Mouse (Mus musculus) neural tube, embryonic 14.5 days (tissue): ENCODE results near the gene Fbxo8. TPM values are rescaled to one million over a fixed set of nuclear protein-coding genes. Genes with fewer than 3 reads are reported as not detected.
A peak's percentile ranks its signal among the peaks of the same experiment; 100 is the strongest.

Experiments used
- ATAC-seq: fragments of 200-750 bp; cut with Nextera tagmentation; 2 replicates; pipeline ENCODE4 v1.8.0; 2017; ENCODE audit warnings: low read depth, mild to moderate bottlenecking, moderate TSS enrichment, moderate library complexity
- H3K27ac ChIP-seq: fragments of 300-500 bp; sonication (generic); 2 replicates; pipeline ENCODE4 v1.5.1; 2014; ENCODE audit warnings: low read depth, mild to moderate bottlenecking, control low read depth, low read length, moderate library complexity, mixed read lengths
- H3K27me3 ChIP-seq: fragments of 300-500 bp; sonication (generic); 2 replicates; pipeline ENCODE4 v1.6.1; 2014; ENCODE audit warnings: low read length; ENCODE audit not compliant: control insufficient read depth, insufficient read depth
- H3K36me3 ChIP-seq: fragments of 300-500 bp; sonication (generic); 2 replicates; pipeline ENCODE4 v1.6.1; 2014; ENCODE audit warnings: low read length, mixed read lengths; ENCODE audit not compliant: control insufficient read depth, insufficient read depth
- H3K4me1 ChIP-seq: fragments of 300-500 bp; sonication (generic); 2 replicates; pipeline ENCODE4 v1.6.1; 2014; ENCODE audit warnings: low read length; ENCODE audit not compliant: control insufficient read depth, insufficient read depth
- H3K4me2 ChIP-seq: fragments of 300-500 bp; sonication (generic); 2 replicates; pipeline ENCODE4 v1.6.1; 2014; ENCODE audit warnings: mild to moderate bottlenecking, low read depth, low read length, control low read depth
- H3K4me3 ChIP-seq: fragments of 300-500 bp; sonication (generic); 2 replicates; pipeline ENCODE4 v1.5.1; 2014; ENCODE audit warnings: low read depth, low read length, control low read depth, mixed read lengths
- H3K9ac ChIP-seq: fragments of 300-500 bp; sonication (generic); replicated peaks from 2 replicates; pipeline ENCODE4 v1.6.1; 2014; ENCODE audit warnings: low read depth, mild to moderate bottlenecking, control low read depth, low read length, mixed read lengths
- H3K9me3 ChIP-seq: fragments of 300-500 bp; sonication (generic); 2 replicates; pipeline ENCODE4 v1.6.1; 2016; ENCODE audit warnings: low read length; ENCODE audit not compliant: control insufficient read depth
- WGBS: fragments of 180-500 bp; shearing (Covaris S2); extraction: QIAGEN DNeasy Blood & Tissue Kit; methylation state at CpG from one replicate; pipeline ENCODE4 v1.1.7; 2014; 5-methylcytosine and 5-hydroxymethylcytosine counted together
- polyA plus RNA-seq: library from polyadenylated mRNA; unstranded; fragments of >200 nt; fragmentation: Nextera tagmentation; extraction: Ambion mirVana; gene quantifications from 2 replicates; pipeline ENCODE4 v1.2.1, GENCODE M21; 2014

Fbxo8 gene
- polyA plus RNA-seq, 1 experiment from 2014 or later, result 55.0 TPM

DNA sequence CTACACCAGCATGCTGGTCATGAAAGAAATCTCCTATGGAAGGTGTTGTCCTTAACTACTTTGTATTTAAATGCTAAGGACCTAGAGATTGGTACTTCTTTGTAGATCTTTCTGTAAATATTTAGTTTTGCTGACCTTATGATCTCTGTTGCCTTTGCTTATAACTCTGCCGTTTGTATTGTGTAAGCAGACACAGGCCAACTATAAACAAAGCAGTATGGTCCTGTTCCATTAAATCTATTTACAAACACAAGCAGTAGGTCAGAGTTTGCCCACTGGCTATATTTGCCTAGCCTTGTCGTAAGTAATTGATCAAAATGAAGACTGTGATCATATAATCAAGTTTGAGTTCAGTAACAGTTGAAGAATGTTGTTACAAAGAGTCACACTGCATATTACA is 38.1 kb downstream of the Fbxo8 start:
- no peaks in the 10 kb centered on the region for H3K27me3 ChIP-seq
- H3K4me2 ChIP-seq, result no peak overlapping the region
- H3K9ac ChIP-seq, result no peak overlapping the region
- WGBS, result 79% methylated on average over 2 of the region's 2 CpGs
- no peak overlapping the region for H3K27ac ChIP-seq
- ATAC-seq, result no peak
- no peak overlapping the region for H3K4me3 ChIP-seq
- no peaks in the 10 kb centered on the region for H3K9me3 ChIP-seq
- no peaks in the 10 kb centered on the region for H3K4me1 ChIP-seq
- H3K36me3 ChIP-seq, result no peaks in the 10 kb centered on the region

DNA sequence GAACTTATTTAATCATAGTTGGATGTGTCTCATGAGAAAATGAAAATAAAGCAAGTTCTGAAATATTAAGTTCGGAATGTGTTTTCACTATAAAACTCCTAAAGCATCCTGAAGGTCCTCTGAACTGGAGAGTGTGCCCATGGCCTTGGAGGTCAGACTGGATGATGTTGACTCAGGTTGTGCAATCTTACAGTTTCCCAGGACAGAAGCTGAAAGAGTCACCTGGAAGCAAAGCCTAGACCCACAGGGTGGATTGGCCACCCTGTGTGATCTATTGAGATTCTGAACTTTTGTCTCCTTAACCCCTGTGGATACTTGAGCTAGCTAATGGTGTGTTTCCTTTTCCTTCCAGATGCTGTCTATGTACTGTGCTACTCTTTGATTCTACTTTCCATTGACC is 40.2 kb downstream of the Fbxo8 start:
- no peak overlapping the region for H3K27ac ChIP-seq
- ATAC-seq, result no peak

DNA sequence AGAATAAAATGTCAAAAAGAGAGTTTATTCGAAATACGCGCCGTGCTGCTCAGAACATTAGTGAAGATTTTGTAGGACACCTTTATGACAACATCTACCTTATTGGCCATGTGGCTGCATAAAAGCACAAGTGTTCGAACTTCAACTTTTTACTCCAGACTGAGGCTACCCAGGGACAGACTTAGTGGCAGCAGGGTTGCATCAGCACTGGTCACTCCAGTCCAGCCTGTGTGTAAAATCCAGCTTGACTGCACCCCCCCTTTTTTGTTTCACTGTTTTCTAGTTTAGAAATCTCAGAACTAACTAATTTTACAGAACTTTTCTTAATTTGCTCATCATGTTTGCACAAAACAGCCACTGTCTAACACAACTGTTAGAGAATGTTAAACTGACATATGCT is 40.6 kb downstream of the Fbxo8 start:
- H3K4me2 ChIP-seq, result no peak overlapping the region
- no peak for ATAC-seq
- no peaks in the 10 kb centered on the region for H3K4me1 ChIP-seq
- no peak overlapping the region for H3K9ac ChIP-seq
- no peaks in the 10 kb centered on the region for H3K27me3 ChIP-seq
- H3K9me3 ChIP-seq, result no peaks in the 10 kb centered on the region
- H3K27ac ChIP-seq, result no peak overlapping the region
- 95% methylated on average over 5 of the region's 5 CpGs for WGBS
- H3K36me3 ChIP-seq, result no peaks in the 10 kb centered on the region
- no peak overlapping the region for H3K4me3 ChIP-seq

More for the DNA sequence above, 40.2 kb downstream of the Fbxo8 start:
- 92% methylated on average over 1 of the region's 1 CpGs for WGBS
- Histone ChIP-seq H3K36me3 (no peaks in the 10 kb centered on the region), H3K4me3 (no peak overlapping the region), H3K4me1 (no peaks in the 10 kb centered on the region), H3K27me3 (no peaks in the 10 kb centered on the region), H3K4me2 (no peak overlapping the region), H3K9ac (no peak overlapping the region), H3K9me3 (no peaks in the 10 kb centered on the region)

DNA sequence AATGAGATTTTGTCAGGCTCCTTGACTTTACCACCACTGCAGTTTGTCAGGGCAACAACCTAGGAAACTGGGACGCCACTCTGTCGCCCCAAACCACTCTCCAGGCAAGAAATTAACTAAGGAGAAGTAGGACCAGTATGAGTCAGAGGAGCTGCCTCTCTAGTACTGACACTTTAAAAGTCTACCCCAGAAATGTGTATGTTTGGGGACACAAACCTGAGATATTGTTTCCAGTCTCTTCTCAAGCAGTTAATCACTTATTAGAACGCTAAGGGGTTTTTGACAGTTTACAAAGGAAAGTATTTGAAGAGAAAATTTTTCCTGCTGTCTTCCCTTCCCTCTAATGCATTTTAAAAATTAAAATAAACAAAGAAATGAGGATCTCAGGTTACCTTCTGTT is 55.6 kb downstream of the Fbxo8 start:
- no peaks in the 10 kb centered on the region for H3K9me3 ChIP-seq
- no peak overlapping the region for H3K4me3 ChIP-seq
- no peak for ATAC-seq
- WGBS, result 40% methylated on average over 3 of the region's 3 CpGs
- H3K27ac ChIP-seq, result no peak overlapping the region
- no peaks in the 10 kb centered on the region for H3K36me3 ChIP-seq
- no peak overlapping the region for H3K9ac ChIP-seq
- no peaks in the 10 kb centered on the region for H3K4me1 ChIP-seq
- no peak overlapping the region for H3K4me2 ChIP-seq
- no peaks in the 10 kb centered on the region for H3K27me3 ChIP-seq

DNA sequence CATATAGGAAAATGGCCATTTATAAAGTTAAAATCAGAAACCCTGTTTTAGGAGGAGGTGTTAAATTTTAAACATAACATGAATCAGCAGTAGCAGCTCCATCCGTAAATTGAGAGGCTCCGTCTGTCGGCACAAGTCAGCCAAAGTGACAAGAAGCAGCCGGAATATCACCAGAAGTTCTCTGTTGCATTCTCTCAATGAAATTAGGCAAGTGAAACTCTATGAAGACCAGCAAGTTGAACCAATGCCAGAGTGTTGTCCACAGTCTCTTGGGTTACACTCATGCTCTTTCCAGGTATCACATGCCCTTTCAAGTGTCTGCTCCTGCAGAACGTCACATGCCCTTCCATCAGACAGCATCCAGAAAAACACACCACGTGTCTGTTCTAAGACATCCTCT is 60.8 kb downstream of the Fbxo8 start:
- H3K27ac ChIP-seq, result no peak overlapping the region
- no peak for ATAC-seq
- no peak overlapping the region for H3K9ac ChIP-seq
- H3K36me3 ChIP-seq, result no peaks in the 10 kb centered on the region
- H3K4me1 ChIP-seq, result no peaks in the 10 kb centered on the region
- H3K4me2 ChIP-seq, result no peak overlapping the region
- WGBS, result 88% methylated on average over 6 of the region's 6 CpGs
- H3K27me3 ChIP-seq, result no peaks in the 10 kb centered on the region
- no peak overlapping the region for H3K4me3 ChIP-seq
- no peaks in the 10 kb centered on the region for H3K9me3 ChIP-seq

DNA sequence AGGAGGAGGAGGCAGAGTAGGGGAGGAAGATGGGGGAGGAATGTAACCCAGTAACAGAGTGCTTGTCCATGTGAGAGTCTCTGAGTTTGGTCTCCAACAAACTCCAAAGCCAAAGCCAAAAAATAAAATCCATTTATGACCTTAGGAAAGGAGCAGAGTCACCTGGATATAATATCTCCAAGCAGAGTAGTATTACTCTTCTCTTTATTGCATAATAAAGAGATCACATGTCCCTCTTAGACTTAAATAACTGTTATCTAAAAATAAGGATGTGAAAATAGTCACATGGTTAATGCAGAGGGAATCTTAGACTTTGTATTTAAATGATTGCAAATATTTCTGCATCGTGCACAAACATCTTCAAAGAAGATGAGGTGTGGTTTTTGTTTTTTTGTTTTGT is 63.3 kb downstream of the Fbxo8 start:
- Histone ChIP-seq H3K27me3 (no peaks in the 10 kb centered on the region), H3K4me3 (no peak overlapping the region), H3K4me1 (no peaks in the 10 kb centered on the region), H3K9ac (no peak overlapping the region), H3K36me3 (no peaks in the 10 kb centered on the region), H3K9me3 (no peaks in the 10 kb centered on the region), H3K27ac (no peak overlapping the region), H3K4me2 (no peak overlapping the region)
- WGBS, result 95% methylated on average over 1 of the region's 1 CpGs
- ATAC-seq, result no peak

DNA sequence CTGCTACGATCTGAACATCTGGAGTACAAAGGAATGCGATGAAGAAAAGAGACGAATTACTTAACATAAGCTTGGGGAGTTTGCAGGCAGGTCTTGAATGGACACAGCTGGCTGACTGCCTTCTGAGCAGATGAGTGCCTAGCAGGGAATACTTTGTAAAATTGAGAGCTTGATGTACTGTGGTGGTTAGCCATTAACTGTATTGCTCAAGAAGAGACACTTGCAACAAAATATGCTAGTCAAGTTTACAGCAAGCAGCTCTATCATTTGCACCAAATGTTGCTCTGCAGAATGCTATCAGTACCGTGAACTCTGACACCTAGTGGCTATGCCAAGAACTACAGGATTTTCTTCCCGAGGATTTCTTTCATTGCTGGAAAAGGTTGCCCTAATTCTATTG is 64.1 kb downstream of the Fbxo8 start:
- ATAC-seq, result peak; percentile 72; the same call in 1 of the 2 replicates
- H3K27me3 ChIP-seq, result peaks cover 2% of the 10 kb centered on the region; the same call in 1 of the 2 replicates
- 16% methylated on average over 5 of the region's 5 CpGs for WGBS
- no peak overlapping the region for H3K4me3 ChIP-seq
- H3K27ac ChIP-seq, result no peak overlapping the region
- H3K4me1 ChIP-seq, result no peaks in the 10 kb centered on the region
- H3K9ac ChIP-seq, result no peak overlapping the region
- H3K9me3 ChIP-seq, result no peaks in the 10 kb centered on the region
- H3K4me2 ChIP-seq, result no peak overlapping the region
- no peaks in the 10 kb centered on the region for H3K36me3 ChIP-seq

DNA sequence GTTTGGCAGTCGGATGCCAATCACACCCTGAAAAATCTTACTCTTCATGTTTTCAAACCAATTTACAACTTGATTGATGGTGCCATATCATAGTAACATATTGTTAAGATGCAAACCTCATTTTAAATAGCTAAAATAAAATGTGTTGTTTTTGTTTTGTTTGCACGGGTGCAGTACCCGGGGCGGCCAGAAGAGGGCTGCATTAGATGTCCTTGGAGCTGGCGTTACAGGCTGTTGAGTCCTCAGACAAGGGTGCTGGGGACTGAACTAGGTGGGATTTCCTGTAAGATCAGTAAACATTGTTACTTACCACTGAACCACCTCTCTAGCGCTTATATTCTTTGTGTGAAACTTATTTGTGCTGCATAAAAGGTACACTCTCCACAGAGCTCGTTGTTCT is 65.4 kb downstream of the Fbxo8 start:
- no peaks in the 10 kb centered on the region for H3K9me3 ChIP-seq
- WGBS, result 34% methylated on average over 7 of the region's 7 CpGs
- no peak for ATAC-seq
- no peak overlapping the region for H3K4me3 ChIP-seq
- no peaks in the 10 kb centered on the region for H3K36me3 ChIP-seq
- H3K4me1 ChIP-seq, result no peaks in the 10 kb centered on the region
- H3K4me2 ChIP-seq, result no peak overlapping the region
- H3K27me3 ChIP-seq, result peaks cover 11% of the 10 kb centered on the region; the same call in 1 of the 2 replicates
- no peak overlapping the region for H3K27ac ChIP-seq
- H3K9ac ChIP-seq, result no peak overlapping the region

DNA sequence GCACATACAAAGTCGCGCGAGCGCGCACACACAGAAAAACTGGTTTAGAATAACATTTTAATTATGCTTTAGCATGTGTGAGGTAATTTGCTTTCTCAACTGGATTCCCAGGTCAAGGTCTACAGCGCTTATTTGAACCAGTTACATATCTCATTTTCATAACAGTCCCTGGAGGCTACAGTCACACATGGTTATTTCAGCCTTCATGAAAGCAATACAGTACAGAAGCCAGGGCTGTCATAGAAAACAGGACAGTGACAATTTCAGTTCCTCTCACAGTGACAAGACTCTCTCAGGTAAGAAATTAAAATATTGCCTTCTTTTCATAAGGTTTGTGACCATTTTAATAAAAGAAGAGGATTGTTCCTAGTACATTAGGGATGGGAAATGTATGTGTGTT is 66.4 kb downstream of the Fbxo8 start:
- ATAC-seq, result no peak
- Histone ChIP-seq H3K27me3 (peaks cover 15% of the 10 kb centered on the region; the same call in 1 of the 2 replicates), H3K9me3 (no peaks in the 10 kb centered on the region), H3K9ac (no peak overlapping the region), H3K36me3 (no peaks in the 10 kb centered on the region), H3K4me2 (no peak overlapping the region), H3K27ac (no peak overlapping the region), H3K4me3 (no peak overlapping the region), H3K4me1 (no peaks in the 10 kb centered on the region; the same call in 1 of the 2 replicates)
- WGBS, result 87% methylated on average over 6 of the region's 6 CpGs

DNA sequence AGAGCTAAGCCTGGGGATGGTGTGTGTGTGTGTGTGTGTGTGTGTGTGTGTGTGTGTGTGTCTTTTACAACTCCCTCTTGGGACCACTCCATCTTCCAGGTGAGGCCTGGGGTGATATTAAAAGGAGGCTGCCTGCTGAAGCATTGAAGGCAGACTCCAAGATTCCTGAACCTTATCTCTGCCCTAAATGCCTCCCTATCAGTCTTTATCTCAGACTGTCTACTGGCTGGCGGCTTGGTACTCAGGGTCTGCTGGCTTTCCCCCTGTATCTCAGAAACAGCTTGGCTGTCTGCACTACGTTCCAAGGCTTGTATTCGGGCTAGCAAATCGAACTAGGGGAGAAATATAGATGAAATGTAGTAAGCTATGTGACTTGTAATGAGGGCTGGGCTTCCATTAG is 68.2 kb downstream of the Fbxo8 start:
- Histone ChIP-seq H3K4me3 (no peak overlapping the region), H3K4me1 (peaks cover 7% of the 10 kb centered on the region; the same call in 1 of the 2 replicates), H3K9me3 (no peaks in the 10 kb centered on the region), H3K4me2 (no peak overlapping the region), H3K36me3 (no peaks in the 10 kb centered on the region), H3K27me3 (peaks cover 18% of the 10 kb centered on the region; the same call in 1 of the 2 replicates), H3K9ac (no peak overlapping the region), H3K27ac (no peak overlapping the region)
- 36% methylated on average over 4 of the region's 4 CpGs for WGBS
- ATAC-seq, result no peak
